Mouse (Mus musculus): ENCODE results near the gene Hao2. TPM values are rescaled to one million over a fixed set of nuclear protein-coding genes. Genes with fewer than 3 reads are reported as not detected.

Hao2 gene
- 0.13 TPM in 1 of 2 replicates, not detected in the other for polyA plus RNA-seq (2015; fragmentation: Nextera tagmentation; extraction: Ambion mirVana)

DNA sequence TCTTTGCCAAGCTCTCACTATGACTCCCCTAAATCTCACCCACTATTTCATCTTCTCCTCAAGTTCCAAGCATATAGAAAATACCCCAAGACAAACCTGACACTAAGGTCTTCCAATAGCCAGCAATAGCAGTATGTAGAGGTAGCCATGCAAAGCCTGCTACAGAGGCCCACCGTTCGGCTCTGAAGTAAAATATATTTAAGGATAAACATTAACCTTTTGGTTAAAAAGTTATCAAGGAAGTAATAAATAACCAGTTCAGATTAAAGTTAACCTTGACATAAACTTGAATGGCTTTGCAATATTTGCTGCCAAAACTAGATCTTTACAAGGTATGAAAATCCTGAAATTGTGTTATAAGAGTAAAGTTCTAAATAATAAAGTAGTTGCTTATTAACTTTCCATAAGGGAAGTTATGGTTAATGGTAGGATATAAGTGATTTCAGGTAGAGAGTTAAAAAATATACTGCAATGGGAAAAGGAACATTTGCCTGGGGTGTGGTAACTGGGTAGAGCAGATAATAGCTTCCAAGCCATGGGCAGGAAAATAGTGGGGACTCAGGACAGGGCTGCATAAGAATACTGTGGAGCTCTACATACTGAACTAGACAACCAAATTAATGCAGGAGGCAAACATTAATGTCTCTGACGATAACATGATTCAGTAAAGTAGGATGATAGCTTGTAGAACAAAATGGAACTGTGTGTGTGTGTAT lies at the start of gene Hao2:
Gene Hao2 (minus strand): TSS at position 183 of the 716 bp plus-strand sequence.

DNA sequence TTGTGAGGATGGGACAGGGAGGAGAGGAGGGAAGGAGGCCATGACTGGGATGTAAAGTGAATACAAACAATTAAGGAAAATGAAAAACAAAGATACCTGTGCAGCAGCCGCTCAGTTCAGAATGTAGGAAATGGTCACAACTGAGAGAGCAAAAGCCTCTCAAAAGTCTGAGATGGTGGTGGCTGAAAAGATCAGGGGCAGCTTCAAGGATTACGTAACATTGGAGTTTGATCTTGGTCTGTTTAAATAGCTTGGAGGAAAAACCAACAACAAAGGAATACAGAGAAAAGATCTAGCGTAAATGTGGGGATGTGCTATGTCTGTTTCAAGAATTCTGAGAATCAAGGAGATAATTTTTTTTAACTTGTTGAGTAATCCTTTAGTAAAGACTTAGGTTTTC lies 33.5 kb downstream of the Hao2 start, which contains the start of gene Hsd3b1:
Gene Hsd3b1 (minus strand): TSS at position 219 of the 400 bp plus-strand sequence.

Other genes starting within 250 kb of the Hao2 start
- gene Hsd3b2, start 168.7 kb downstream of the Hao2 start, polyA plus RNA-seq (2015; fragmentation: Nextera tagmentation; extraction: Ambion mirVana), result 0.04 TPM in 1 of 2 replicates, not detected in the other
- gene Hsd3b3, start 130.1 kb downstream of the Hao2 start, polyA plus RNA-seq (2015; fragmentation: Nextera tagmentation; extraction: Ambion mirVana), result not detected in 2 replicates
- gene Hsd3b6, start 78.8 kb downstream of the Hao2 start, polyA plus RNA-seq (2015; fragmentation: Nextera tagmentation; extraction: Ambion mirVana), result not detected in 2 replicates
- not detected in 2 replicates for gene Hsd3b1, start 33.4 kb downstream of the Hao2 start, polyA plus RNA-seq (2015; fragmentation: Nextera tagmentation; extraction: Ambion mirVana)
- gene Wars2, start 247.8 kb upstream of the Hao2 start, polyA plus RNA-seq (2015; fragmentation: Nextera tagmentation; extraction: Ambion mirVana), result 3.8 and 4.1 TPM in 2 replicates